Mouse (Mus musculus): ENCODE measurements around the gene Cxadr.

DNA sequence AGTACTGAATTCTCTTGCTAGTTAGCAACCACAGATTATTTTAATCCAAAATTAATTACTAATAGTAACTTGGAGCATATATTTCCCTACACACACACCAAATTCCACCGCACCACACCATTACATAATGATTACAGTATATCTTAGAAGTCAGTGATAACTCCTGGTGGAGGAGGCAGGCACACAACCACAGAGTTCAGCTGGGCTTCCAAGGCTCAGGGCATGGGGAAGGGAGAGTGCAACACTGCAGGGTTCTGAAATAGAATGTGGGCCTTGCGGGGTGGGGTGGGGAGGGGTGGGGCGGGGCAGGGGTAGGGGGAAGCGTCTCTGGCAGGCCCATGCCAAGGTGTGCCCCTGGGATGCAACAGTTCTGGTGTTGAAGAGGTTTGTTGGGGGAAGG is 5.7 kb upstream of the Cxadr start:
- TF ChIP-seq CTCF (IDR thresholded peaks at IDR 0.05; ENCODE audit: low read depth) (no peak), EP300 (IDR thresholded peaks at IDR 0.05; ENCODE audit: low read depth) (no peak)

Measured in heart, postnatal 0 days (tissue).